Mouse (Mus musculus): ENCODE data around the gene Fbxo24. TPM values are rescaled to one million over a fixed set of nuclear protein-coding genes. Genes with fewer than 3 reads are reported as not detected.

Fbxo24 gene
- polyA plus RNA-seq, 1 experiment from 2014 or later = 0.17 TPM

- Histone ChIP-seq H3K36me3 (replicated peaks) (no peaks in the 10 kb centered on the region), H3K27ac (replicated peaks) (no peak overlapping the region), H3K9me3 (no peaks in the 10 kb centered on the region), H3K4me1 (peaks cover 10% of the 10 kb centered on the region; the same call in 1 of the 2 replicates), H3K4me3 (no peak overlapping the region), H3K27me3 (replicated peaks; ENCODE audit: low read depth, poor library complexity, severe bottlenecking) (peaks cover 18% of the 10 kb centered on the region)
- no peak for DNase-seq (ENCODE audit: low spot score)
- WGBS = 84% methylated on average over 8 of the region's 8 CpGs
These were observed 60.5 kb downstream of the Fbxo24 start for GRCm38 (mm10) chr5:137568223-137568798.

DNA sequence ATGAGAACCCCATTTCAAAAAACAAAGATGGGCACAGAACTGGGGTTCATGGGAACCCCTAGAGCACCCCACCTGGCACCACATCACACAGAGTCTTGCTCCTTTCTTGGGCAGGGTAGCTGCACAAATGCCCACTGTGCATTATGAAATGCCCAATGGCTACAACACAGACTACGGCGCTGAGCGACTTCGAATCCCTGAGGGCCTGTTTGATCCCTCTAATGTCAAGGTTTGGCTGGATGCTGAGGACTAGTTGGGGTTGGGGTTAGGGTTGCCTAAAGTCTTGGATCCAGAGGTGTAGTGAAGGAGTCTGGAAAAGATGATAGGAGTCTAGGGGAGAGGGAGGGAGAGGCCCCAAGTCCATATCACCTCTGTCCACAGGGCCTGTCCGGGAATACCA is 62.4 kb downstream of the Fbxo24 start:
- Histone ChIP-seq H3K27ac (replicated peaks) (no peak overlapping the region), H3K4me1 (peaks cover 10% of the 10 kb centered on the region; the same call in 1 of the 2 replicates), H3K27me3 (replicated peaks; ENCODE audit: low read depth, poor library complexity, severe bottlenecking) (peaks cover 9% of the 10 kb centered on the region; the same call in 1 of the 2 replicates), H3K36me3 (replicated peaks) (no peaks in the 10 kb centered on the region), H3K4me3 (no peak overlapping the region), H3K9me3 (no peaks in the 10 kb centered on the region)
- 92% methylated on average over 5 of the region's 5 CpGs for WGBS
- DNase-seq (ENCODE audit: low spot score) = no peak

DNA sequence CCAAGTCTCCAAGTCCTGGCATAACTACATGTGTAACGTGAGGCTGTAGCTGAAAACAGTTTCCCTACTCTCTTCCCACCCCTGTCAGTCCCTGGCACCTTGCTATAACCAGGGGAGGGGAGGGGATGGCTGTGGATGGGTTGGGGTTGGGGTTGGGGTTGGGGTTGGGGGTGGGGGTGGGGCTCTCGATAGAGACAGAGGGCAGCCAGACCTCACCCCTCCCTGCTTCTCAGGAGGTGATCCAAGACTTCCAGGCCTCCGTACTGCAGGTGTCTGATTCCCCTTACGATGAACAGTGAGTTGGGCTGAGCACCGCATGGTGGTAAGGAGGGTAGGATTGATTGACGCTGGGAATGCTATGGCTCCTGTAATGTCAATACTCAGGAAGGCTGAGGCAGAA is 63.1 kb downstream of the Fbxo24 start:
- WGBS = 75% methylated on average over 6 of the region's 6 CpGs
- DNase-seq (ENCODE audit: low spot score) = no peak
- Histone ChIP-seq H3K27me3 (replicated peaks; ENCODE audit: low read depth, poor library complexity, severe bottlenecking) (peaks cover 9% of the 10 kb centered on the region; the same call in 1 of the 2 replicates), H3K36me3 (replicated peaks) (no peaks in the 10 kb centered on the region), H3K27ac (replicated peaks) (no peak overlapping the region), H3K4me1 (peaks cover 10% of the 10 kb centered on the region; the same call in 1 of the 2 replicates), H3K4me3 (no peak overlapping the region), H3K9me3 (no peaks in the 10 kb centered on the region)

GRCm38 (mm10) chr5:137562965-137563364 is 65.8 kb downstream of the Fbxo24 start:
- no peaks in the 10 kb centered on the region for H3K4me1 ChIP-seq
- peaks cover 3% of the 10 kb centered on the region; the same call in 1 of the 2 replicates for H3K27me3 ChIP-seq (replicated peaks; ENCODE audit: low read depth, poor library complexity, severe bottlenecking)
- 71% methylated on average over 10 of the region's 10 CpGs for WGBS
- H3K27ac ChIP-seq (replicated peaks) = no peak overlapping the region
- DNase-seq (ENCODE audit: low spot score) = no peak
- H3K4me3 ChIP-seq = no peak overlapping the region
- H3K36me3 ChIP-seq (replicated peaks) = no peaks in the 10 kb centered on the region
- no peaks in the 10 kb centered on the region for H3K9me3 ChIP-seq

Other genes with a start within 250 kb of the Fbxo24 start
- gene Zan, start 151.9 kb downstream of the Fbxo24 start, polyA plus RNA-seq (2016; fragmentation: Nextera tagmentation; extraction: Ambion mirVana) = 0.11 and 0.16 TPM in 2 replicates
- gene Pop7, start 126.5 kb downstream of the Fbxo24 start, polyA plus RNA-seq (2016; fragmentation: Nextera tagmentation; extraction: Ambion mirVana) = 55.3 and 59.9 TPM in 2 replicates
- 15.2 and 15.3 TPM in 2 replicates for gene Gigyf1, start 110.5 kb downstream of the Fbxo24 start, polyA plus RNA-seq (2016; fragmentation: Nextera tagmentation; extraction: Ambion mirVana)
- gene Epo, start 95.8 kb downstream of the Fbxo24 start, polyA plus RNA-seq (2016; fragmentation: Nextera tagmentation; extraction: Ambion mirVana) = 2.1 and 2.3 TPM in 2 replicates
- gene Gnb2, start 95.5 kb downstream of the Fbxo24 start, polyA plus RNA-seq (2016; fragmentation: Nextera tagmentation; extraction: Ambion mirVana) = 276 and 281 TPM in 2 replicates
- gene Actl6b, start 75.5 kb downstream of the Fbxo24 start, polyA plus RNA-seq (2016; fragmentation: Nextera tagmentation; extraction: Ambion mirVana) = 4.5 and 5.4 TPM in 2 replicates
- gene Tfr2, start 59.2 kb downstream of the Fbxo24 start, polyA plus RNA-seq (2016; fragmentation: Nextera tagmentation; extraction: Ambion mirVana) = 1.7 and 2.2 TPM in 2 replicates
- gene Mospd3, start 27.9 kb downstream of the Fbxo24 start, polyA plus RNA-seq (2016; fragmentation: Nextera tagmentation; extraction: Ambion mirVana) = 15.9 and 17.2 TPM in 2 replicates
- gene Pcolce, start 15.2 kb downstream of the Fbxo24 start, polyA plus RNA-seq (2016; fragmentation: Nextera tagmentation; extraction: Ambion mirVana) = 122 and 128 TPM in 2 replicates
- gene Lrch4, start 119 bp upstream of the Fbxo24 start, polyA plus RNA-seq (2016; fragmentation: Nextera tagmentation; extraction: Ambion mirVana) = 36.7 and 46.5 TPM in 2 replicates
- 14.2 and 14.6 TPM in 2 replicates for gene Gm20605, start 173 bp upstream of the Fbxo24 start, polyA plus RNA-seq (2016; fragmentation: Nextera tagmentation; extraction: Ambion mirVana)
- gene Sap25, start 12.3 kb upstream of the Fbxo24 start, polyA plus RNA-seq (2016; fragmentation: Nextera tagmentation; extraction: Ambion mirVana) = 9.0 and 9.2 TPM in 2 replicates
- gene Irs3, start 16.7 kb upstream of the Fbxo24 start, polyA plus RNA-seq (2016; fragmentation: Nextera tagmentation; extraction: Ambion mirVana) = 0.16 and 0.34 TPM in 2 replicates
- 21.3 and 23.0 TPM in 2 replicates for gene Agfg2, start 55.7 kb upstream of the Fbxo24 start, polyA plus RNA-seq (2016; fragmentation: Nextera tagmentation; extraction: Ambion mirVana)
- gene Nyap1, start 112.6 kb upstream of the Fbxo24 start, polyA plus RNA-seq (2016; fragmentation: Nextera tagmentation; extraction: Ambion mirVana) = 3.0 and 3.6 TPM in 2 replicates
- 89.8 and 94.3 TPM in 2 replicates for gene Tsc22d4, start 116.7 kb upstream of the Fbxo24 start, polyA plus RNA-seq (2016; fragmentation: Nextera tagmentation; extraction: Ambion mirVana)
- gene Ppp1r35, start 149.8 kb upstream of the Fbxo24 start, polyA plus RNA-seq (2016; fragmentation: Nextera tagmentation; extraction: Ambion mirVana) = 47.9 and 49.1 TPM in 2 replicates
- 9.1 and 11.5 TPM in 2 replicates for gene Mepce, start 158.7 kb upstream of the Fbxo24 start, polyA plus RNA-seq (2016; fragmentation: Nextera tagmentation; extraction: Ambion mirVana)
- gene Zcwpw1, start 158.8 kb upstream of the Fbxo24 start, polyA plus RNA-seq (2016; fragmentation: Nextera tagmentation; extraction: Ambion mirVana) = 14.5 and 17.5 TPM in 2 replicates
- 0.28 and 0.79 TPM in 2 replicates for gene Pilra, start 207.3 kb upstream of the Fbxo24 start, polyA plus RNA-seq (2016; fragmentation: Nextera tagmentation; extraction: Ambion mirVana)
- 0.16 TPM in 1 of 2 replicates, not detected in the other for gene Pilrb1, start 229.1 kb upstream of the Fbxo24 start, polyA plus RNA-seq (2016; fragmentation: Nextera tagmentation; extraction: Ambion mirVana)
- not detected in 2 replicates for gene Pilrb2, start 242.8 kb upstream of the Fbxo24 start, polyA plus RNA-seq (2016; fragmentation: Nextera tagmentation; extraction: Ambion mirVana)

All from embryonic facial prominence, embryonic 10.5 days (tissue).